Mouse (Mus musculus) MEL (cell line): ENCODE data around the gene Ltn1. TPM values are rescaled to one million over a fixed set of nuclear protein-coding genes. Genes with fewer than 3 reads are reported as not detected.

Source experiments
- DNase-seq: peaks from one replicate; pipeline ENCODE4 v3.0.0; 2011; ENCODE audit warnings: low read depth, low spot score
- H3K27ac ChIP-seq: 2 replicates; pipeline ENCODE4 v1.5.1; 2012; ENCODE audit warnings: low read depth, mild to moderate bottlenecking, control low read depth, low read length, moderate library complexity; ENCODE audit not compliant: control insufficient read depth
- H3K27me3 ChIP-seq, 2 experiments: fragments of 150-350 bp in 1 of 2; sonication (generic) in 1 of 2; 2 replicates each; pipeline ENCODE4 v1.6.1; 2012; ENCODE audit warnings: low read length in 2 of 2, mild to moderate bottlenecking in 2 of 2, improper control_type of control experiment in 1 of 2, moderate library complexity in 1 of 2; ENCODE audit not compliant: insufficient read depth in 2 of 2, control insufficient read depth in 1 of 2
- H3K36me3 ChIP-seq, 2 experiments: 2 replicates each; pipeline ENCODE4 v1.6.1; 2012 to 2014; ENCODE audit warnings: low read length in 2 of 2, improper control_type of control experiment in 1 of 2, inconsistent platforms in 1 of 2, mild to moderate bottlenecking in 1 of 2; ENCODE audit not compliant: insufficient read depth in 2 of 2, control insufficient read depth in 1 of 2
- H3K4me1 ChIP-seq, 2 experiments: fragments of 150-350 bp in 1 of 2; sonication (generic) in 1 of 2; 2 replicates each; pipeline ENCODE4 v1.6.1; 2012; ENCODE audit warnings: low read length in 2 of 2, improper control_type of control experiment in 1 of 2, mild to moderate bottlenecking in 1 of 2; ENCODE audit not compliant: insufficient read depth in 2 of 2, control insufficient read depth in 1 of 2
- H3K4me3 ChIP-seq, 2 experiments: fragments of 150-350 bp in 1 of 2; sonication (generic) in 1 of 2; 2 replicates each; pipeline ENCODE4 v1.5.1; 2012; ENCODE audit warnings: low read depth in 2 of 2, low read length in 2 of 2, mild to moderate bottlenecking in 2 of 2, moderate library complexity in 2 of 2, control low read depth in 1 of 2, improper control_type of control experiment in 1 of 2; ENCODE audit not compliant: control insufficient read depth in 1 of 2, insufficient read depth in 1 of 2
- H3K79me2 ChIP-seq: 2 replicates; pipeline ENCODE4 v1.6.1; 2012; ENCODE audit warnings: mild to moderate bottlenecking, low read length, moderate library complexity; ENCODE audit not compliant: control insufficient read depth, poor library complexity, insufficient read depth
- H3K9ac ChIP-seq: 2 replicates; pipeline ENCODE4 v1.6.1; 2012; ENCODE audit warnings: low read depth, mild to moderate bottlenecking, control low read depth, low read length, moderate library complexity; ENCODE audit not compliant: control insufficient read depth, poor library complexity, severe bottlenecking
- H3K9me3 ChIP-seq: fragments of 150-350 bp; sonication (generic); replicated peaks from 2 replicates; pipeline ENCODE4 v1.6.1; 2012; ENCODE audit warnings: mild to moderate bottlenecking, low read length, improper control_type of control experiment, moderate library complexity; ENCODE audit not compliant: insufficient read depth
- CHD2 ChIP-seq: IDR thresholded peaks from 2 replicates; pipeline ENCODE4 v1.6.1; 2011; ENCODE audit warnings: low read length, improper control_type of control experiment
- CTCF ChIP-seq, 3 experiments: IDR thresholded peaks in 2 of 3; conservative IDR thresholded peaks in 1 of 3; 2 replicates each; pipeline ENCODE4 v1.5.1; 2011 to 2012; ENCODE audit warnings: low read length in 3 of 3, low read depth in 2 of 3, mild to moderate bottlenecking in 2 of 3, improper control_type of control experiment in 1 of 3, inconsistent platforms in 1 of 3, mixed read lengths in 1 of 3, moderate library complexity in 1 of 3; ENCODE audit not compliant: control insufficient read depth in 1 of 3, insufficient read depth in 1 of 3, poor library complexity in 1 of 3, severe bottlenecking in 1 of 3
- EP300 ChIP-seq, 2 experiments: IDR thresholded peaks; 2 replicates each; pipeline ENCODE4 v1.6.1; 2011; ENCODE audit warnings: improper control_type of control experiment in 2 of 2, low read length in 2 of 2, low read depth in 1 of 2, mild to moderate bottlenecking in 1 of 2
- ETS1 ChIP-seq: IDR thresholded peaks from 2 replicates; pipeline ENCODE4 v1.6.1; 2012; ENCODE audit warnings: low read depth, mild to moderate bottlenecking, inconsistent platforms, low read length, improper control_type of control experiment, moderate library complexity
- GABPA ChIP-seq: IDR thresholded peaks from 2 replicates; pipeline ENCODE4 v1.6.1; 2012; ENCODE audit warnings: low read depth, mild to moderate bottlenecking, inconsistent platforms, low read length, improper control_type of control experiment, moderate library complexity
- HCFC1 ChIP-seq: IDR thresholded peaks from 2 replicates; pipeline ENCODE4 v1.6.1; 2012; ENCODE audit warnings: low read depth, mild to moderate bottlenecking, inconsistent platforms, low read length, improper control_type of control experiment, moderate library complexity
- JUND ChIP-seq: IDR thresholded peaks from 2 replicates; pipeline ENCODE4 v1.6.1; 2011; ENCODE audit warnings: low read depth, mild to moderate bottlenecking, improper control_type of control experiment, low read length
- MAX ChIP-seq: IDR thresholded peaks from 2 replicates; pipeline ENCODE4 v1.6.1; 2011; ENCODE audit warnings: low read length, improper control_type of control experiment
- MAZ ChIP-seq: IDR thresholded peaks from 2 replicates; pipeline ENCODE4 v1.6.1; 2012; ENCODE audit warnings: low read depth, mild to moderate bottlenecking, inconsistent platforms, low read length, improper control_type of control experiment
- MXI1 ChIP-seq: IDR thresholded peaks from 2 replicates; pipeline ENCODE4 v1.6.1; 2011; ENCODE audit warnings: mild to moderate bottlenecking, low read depth, low read length, improper control_type of control experiment
- MYB ChIP-seq: IDR thresholded peaks from 2 replicates; pipeline ENCODE4 v1.6.1; 2011; ENCODE audit warnings: mild to moderate bottlenecking, low read depth, low read length, improper control_type of control experiment
- MYC ChIP-seq: IDR thresholded peaks from 2 replicates; pipeline ENCODE4 v1.6.1; 2011; ENCODE audit warnings: low read depth, mild to moderate bottlenecking, low read length, improper control_type of control experiment, moderate library complexity
- NELFE ChIP-seq: IDR thresholded peaks from 2 replicates; pipeline ENCODE4 v1.6.1; 2011; ENCODE audit warnings: low read depth, low read length, improper control_type of control experiment
- POLR2AphosphoS2 ChIP-seq: IDR thresholded peaks from 2 replicates; pipeline ENCODE4 v1.6.1; 2011; ENCODE audit warnings: low read length, improper control_type of control experiment
- SIN3A ChIP-seq: IDR thresholded peaks from 2 replicates; pipeline ENCODE4 v1.6.1; 2012; ENCODE audit warnings: low read length, improper control_type of control experiment, inconsistent platforms
- SMC3 ChIP-seq: IDR thresholded peaks from 2 replicates; pipeline ENCODE4 v1.6.1; 2011; ENCODE audit warnings: low read depth, low read length, improper control_type of control experiment
- TAL1 ChIP-seq: IDR thresholded peaks from 2 replicates; pipeline ENCODE4 v1.6.1; 2012; ENCODE audit warnings: mild to moderate bottlenecking, inconsistent platforms, low read length, moderate library complexity, mixed read lengths
- USF2 ChIP-seq, 2 experiments: IDR thresholded peaks; 2 replicates each; pipeline ENCODE4 v1.6.1; 2011 to 2012; ENCODE audit warnings: improper control_type of control experiment in 2 of 2, low read length in 2 of 2, borderline replicate concordance in 1 of 2, inconsistent platforms in 1 of 2, low read depth in 1 of 2, mild to moderate bottlenecking in 1 of 2; ENCODE audit not compliant: insufficient read depth in 1 of 2
- ZKSCAN1 ChIP-seq: IDR thresholded peaks from 2 replicates; pipeline ENCODE4 v1.6.1; 2012; ENCODE audit warnings: low read depth, mild to moderate bottlenecking, inconsistent platforms, low read length, improper control_type of control experiment, moderate library complexity
- ZNF384 ChIP-seq: IDR thresholded peaks from 2 replicates; pipeline ENCODE4 v1.6.1; 2012; ENCODE audit warnings: low read depth, mild to moderate bottlenecking, inconsistent platforms, low read length, improper control_type of control experiment
- polyA plus RNA-seq, 2 experiments: library from polyadenylated mRNA; stranded (reverse) in 1 of 2; unstranded in 1 of 2; fragments of >175 nt in 1 of 2; fragments of >200 nt in 1 of 2; gene quantifications; 2 replicates each; pipeline versions ENCODE4 v1.2.1 to v1.2.4; 2012; ENCODE audit warnings: low replicate concordance in 2 of 2, low read depth in 1 of 2; ENCODE audit not compliant: insufficient read length in 2 of 2, insufficient read depth in 1 of 2, missing spikeins in 1 of 2
- total RNA-seq: library from RNA; depleted of rRNA; stranded (reverse); fragments of 300-350 nt; gene quantifications from 2 replicates; pipeline ENCODE4 v1.2.3, GENCODE M21; 2012

Ltn1 gene
- total and polyA plus RNA-seq, 3 experiments, result 16.0 to 55.9 (median 22.3) TPM

- Histone ChIP-seq H3K27ac (no peak overlapping the region), H3K27me3 (no peaks in the 10 kb centered on the region), H3K4me1 (peaks cover 2 to 10% of the 10 kb centered on the region in 2 experiments), H3K9ac (no peak overlapping the region), H3K36me3 (peaks cover 0 to 3% of the 10 kb centered on the region in 2 experiments; a peak in 2 of 4 replicates), H3K9me3 (no peaks in the 10 kb centered on the region), H3K4me3 (no peak overlapping the region; a peak in 1 of 4 replicates), H3K79me2 (no peaks in the 10 kb centered on the region; the same call in 1 of the 2 replicates)
- no peak for DNase-seq
- no peak for TF ChIP-seq HCFC1
- no peak for TF ChIP-seq GABPA
- TF ChIP-seq CHD2, result no peak
- no peak for TF ChIP-seq NELFE
- no peak for TF ChIP-seq MXI1
- TF ChIP-seq ZNF384, result no peak
- TF ChIP-seq ETS1, result no peak
- no peak for TF ChIP-seq EP300 (IDR thresholded peaks at IDR 0.05; ENCODE audit: low read depth in 1 of 2, low read length in 2 of 2)
- TF ChIP-seq JUND, result no peak
- TF ChIP-seq POLR2AphosphoS2, result no peak
Observed at GRCm38 (mm10) chr16:87438697-87439096, 6.3 kb upstream of the Ltn1 start.

GRCm38 (mm10) chr16:87437096-87437495 lies 4.7 kb upstream of the Ltn1 start:
- no peak for TF ChIP-seq MYC
- TF ChIP-seq CHD2, result no peak
- no peak for TF ChIP-seq ZKSCAN1
- no peak for TF ChIP-seq MYB
- TF ChIP-seq TAL1, result no peak
- TF ChIP-seq CTCF (IDR thresholded peaks at IDR 0.05 in 2 of 3, conservative IDR thresholded peaks at IDR 0.05 in 1 of 3; ENCODE audit: control insufficient read depth in 1 of 3, insufficient read depth in 1 of 3, low read depth in 2 of 3, low read length in 3 of 3, poor library complexity in 1 of 3, severe bottlenecking in 1 of 3), result no peak
- TF ChIP-seq ZNF384, result no peak
- TF ChIP-seq SMC3, result no peak
- no peak for TF ChIP-seq MAX
- TF ChIP-seq MAZ, result no peak
- no peak for TF ChIP-seq MXI1
- no peak for TF ChIP-seq SIN3A
- TF ChIP-seq USF2 (IDR thresholded peaks at IDR 0.05; ENCODE audit: borderline replicate concordance in 1 of 2, insufficient read depth in 1 of 2, low read depth in 1 of 2, low read length in 2 of 2), result no peak
- Histone ChIP-seq H3K4me1 (peaks cover 2 to 14% of the 10 kb centered on the region in 2 experiments), H3K4me3 (no peak overlapping the region), H3K9me3 (no peaks in the 10 kb centered on the region), H3K36me3 (peaks cover 0 to 8% of the 10 kb centered on the region in 2 experiments; a peak in 2 of 4 replicates), H3K27ac (no peak overlapping the region), H3K79me2 (peaks cover 2% of the 10 kb centered on the region), H3K9ac (no peak overlapping the region), H3K27me3 (no peaks in the 10 kb centered on the region)
- DNase-seq, result no peak
